Mouse (Mus musculus): ENCODE data around the gene Gm29776.

GRCm38 (mm10) chr14:54706589-54707320 is 8.1 kb upstream of the Gm29776 start:
- no peak for TF ChIP-seq CTCF (IDR thresholded peaks at IDR 0.05; ENCODE audit: low read depth, low read length)
- TF ChIP-seq POLR2A (IDR thresholded peaks at IDR 0.05; ENCODE audit: extremely low read depth, insufficient read depth, low read length), result no peak
